Mouse (Mus musculus): Measurements from ENCODE around the gene Pitpnc1. TPM values are rescaled to one million over a fixed set of nuclear protein-coding genes. Genes with fewer than 3 reads are reported as not detected.

Gene Pitpnc1
- polyA plus RNA-seq, 1 experiment: 15.9 TPM

GRCm38 (mm10) chr11:107283632-107284031 lies 186.9 kb downstream of the Pitpnc1 start:
- no peak for TF ChIP-seq GATA1 (IDR thresholded peaks at IDR 0.05; ENCODE audit: low read length)

GRCm38 (mm10) chr11:107282481-107282880 lies 188.0 kb downstream of the Pitpnc1 start:
- TF ChIP-seq GATA1 (IDR thresholded peaks at IDR 0.05; ENCODE audit: low read length): no peak

DNA sequence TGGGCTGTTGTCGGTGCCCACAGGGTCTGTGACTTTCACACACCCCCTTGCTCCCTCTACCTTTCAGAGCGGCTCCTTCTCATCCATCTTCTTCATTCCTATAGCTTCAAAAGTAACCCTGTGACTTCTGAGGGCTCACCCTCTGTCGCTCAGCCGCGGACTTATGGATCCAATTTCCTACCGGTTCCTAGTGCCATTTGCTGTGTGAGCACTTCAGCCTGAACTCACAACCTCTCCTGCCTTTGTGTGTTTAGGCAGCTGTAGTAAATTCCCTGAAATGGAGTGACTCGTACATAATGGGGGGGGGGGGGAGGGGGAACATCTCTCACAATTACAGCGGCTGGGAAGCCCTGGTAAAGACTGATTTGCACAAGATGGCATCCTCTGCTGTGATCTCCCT lies 191.2 kb downstream of the Pitpnc1 start:
- TF ChIP-seq GATA1 (IDR thresholded peaks at IDR 0.05; ENCODE audit: low read length): no peak

DNA sequence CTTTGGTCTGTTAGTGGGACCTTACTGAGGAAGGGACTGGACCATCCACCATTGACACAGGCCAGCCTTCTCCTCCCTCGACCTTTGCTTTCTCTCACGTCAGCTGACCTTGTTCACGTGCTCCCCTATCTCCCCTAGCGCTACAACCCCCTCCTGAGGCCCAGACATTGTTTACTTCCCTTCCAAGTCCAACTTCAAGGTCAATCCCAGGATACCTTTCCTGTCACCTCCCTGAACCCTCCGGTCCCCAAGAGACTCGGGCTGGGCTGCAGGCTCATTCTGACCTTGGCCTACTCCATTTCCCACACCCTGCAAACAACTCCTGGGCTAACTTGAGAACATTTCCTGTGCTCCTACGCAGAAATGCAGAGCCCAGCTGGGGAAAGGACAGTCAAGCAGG lies 193.6 kb downstream of the Pitpnc1 start:
- TF ChIP-seq GATA1 (IDR thresholded peaks at IDR 0.05; ENCODE audit: low read length): no peak

DNA sequence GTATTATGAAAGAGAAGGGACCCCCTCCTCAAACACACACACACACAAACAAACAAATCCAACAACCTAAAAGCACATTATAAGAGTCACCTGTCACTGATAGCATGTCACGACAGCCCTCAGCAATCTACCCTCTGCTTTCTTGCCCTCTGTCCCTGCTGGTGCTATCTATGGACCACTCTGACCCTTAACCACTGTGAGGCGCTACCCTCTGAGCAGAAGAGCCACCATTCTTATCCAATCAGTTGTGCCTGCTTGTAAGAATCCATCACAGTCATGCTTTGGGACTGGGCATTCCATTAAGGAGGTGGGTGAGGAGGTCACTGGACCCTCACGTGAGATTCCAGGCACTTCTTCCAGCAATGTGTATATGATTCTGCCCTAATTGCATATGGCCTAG lies 194.2 kb downstream of the Pitpnc1 start:
- TF ChIP-seq GATA1 (IDR thresholded peaks at IDR 0.05; ENCODE audit: low read length): no peak

DNA sequence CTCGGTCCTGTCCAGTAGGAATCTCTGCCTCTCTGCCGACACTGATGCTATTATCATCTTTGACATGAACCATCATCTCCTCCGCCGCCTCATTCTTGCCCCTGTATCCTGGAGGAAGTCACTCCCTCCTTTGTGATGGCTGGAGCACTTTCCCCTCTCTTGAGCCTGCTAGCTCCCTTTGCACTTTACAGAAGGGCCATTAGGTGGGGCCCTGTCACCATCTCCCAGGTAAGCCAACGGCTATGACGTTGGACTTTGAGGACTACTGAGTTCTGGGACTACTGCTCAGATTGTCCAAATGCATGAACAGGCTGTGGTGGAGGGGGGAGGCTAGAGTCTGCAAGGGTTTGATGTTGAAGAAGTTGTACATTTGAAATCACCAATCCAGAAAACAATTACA lies 194.6 kb downstream of the Pitpnc1 start:
- no peak for TF ChIP-seq GATA1 (IDR thresholded peaks at IDR 0.05; ENCODE audit: low read length)

GRCm38 (mm10) chr11:107274206-107274605 lies 196.3 kb downstream of the Pitpnc1 start:
- TF ChIP-seq GATA1 (IDR thresholded peaks at IDR 0.05; ENCODE audit: low read length): no peak

- TF ChIP-seq GATA1 (IDR thresholded peaks at IDR 0.05; ENCODE audit: low read length): no peak
These were observed 198.0 kb downstream of the Pitpnc1 start for GRCm38 (mm10) chr11:107272351-107272975.

DNA sequence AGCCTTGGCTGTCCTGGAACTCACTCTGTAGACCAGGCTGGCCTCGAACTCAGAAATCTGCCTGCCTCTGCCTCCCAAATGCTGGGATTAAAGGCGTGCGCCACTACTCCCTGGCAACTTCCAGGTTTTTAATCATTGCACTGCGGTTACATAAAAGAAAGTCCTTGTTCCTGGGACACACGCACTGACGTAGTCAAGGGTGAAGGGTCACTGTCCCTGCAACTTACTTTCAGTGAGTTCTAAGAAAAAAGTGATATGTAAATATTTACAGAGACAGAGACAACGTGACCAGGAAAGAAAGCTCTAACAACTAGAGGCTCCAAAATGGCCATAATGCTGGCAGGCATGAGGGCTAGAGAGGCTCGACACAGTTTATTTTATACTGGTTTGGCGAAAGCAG lies 199.9 kb downstream of the Pitpnc1 start:
- no peak for TF ChIP-seq GATA1 (IDR thresholded peaks at IDR 0.05; ENCODE audit: low read length)

DNA sequence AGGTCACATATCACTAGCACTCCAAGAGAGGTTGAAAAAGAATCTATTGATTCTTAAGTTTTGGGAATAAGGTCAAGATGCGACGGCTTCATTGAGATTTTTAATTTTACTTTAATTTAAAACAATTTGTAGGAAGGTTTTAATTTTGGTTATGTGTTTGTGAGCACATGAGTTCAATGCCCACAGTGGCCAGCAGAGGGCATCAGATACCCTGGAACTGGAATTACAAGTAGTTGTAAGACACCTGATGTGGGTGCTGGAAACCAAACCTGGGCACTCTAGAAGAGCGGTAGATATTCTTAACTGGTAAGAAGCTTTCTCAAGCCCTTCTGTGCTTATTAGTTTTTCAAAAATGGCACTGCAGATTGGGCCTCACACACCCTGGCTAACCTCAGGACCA lies 203.0 kb downstream of the Pitpnc1 start:
- TF ChIP-seq GATA1 (IDR thresholded peaks at IDR 0.05; ENCODE audit: low read length): no peak

DNA sequence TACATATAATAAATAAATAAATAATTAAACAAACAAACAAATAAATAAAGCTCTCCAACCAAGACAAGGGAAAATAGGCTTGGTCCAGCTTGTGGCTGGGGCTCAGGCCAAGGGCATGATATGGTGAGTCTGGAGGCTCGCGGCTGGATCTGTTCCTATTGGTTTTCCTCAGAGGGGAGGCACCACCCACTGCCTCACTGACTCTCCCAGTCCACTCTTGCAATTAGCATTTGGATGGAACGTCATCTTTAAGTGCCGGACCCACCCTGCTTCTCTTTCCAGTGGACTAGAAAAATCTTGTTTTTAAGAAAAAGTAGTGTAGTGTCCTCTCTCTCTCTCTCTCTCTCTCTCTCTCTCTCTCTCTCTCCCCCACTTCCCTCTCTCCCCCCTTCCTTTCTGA lies 204.6 kb downstream of the Pitpnc1 start:
- TF ChIP-seq GATA1 (IDR thresholded peaks at IDR 0.05; ENCODE audit: low read length): no peak

GRCm38 (mm10) chr11:107264889-107265615 lies 205.4 kb downstream of the Pitpnc1 start:
- no peak for TF ChIP-seq GATA1 (IDR thresholded peaks at IDR 0.05; ENCODE audit: low read length)

- no peak for TF ChIP-seq GATA1 (IDR thresholded peaks at IDR 0.05; ENCODE audit: low read length)
These were observed 206.7 kb downstream of the Pitpnc1 start for GRCm38 (mm10) chr11:107263838-107264237.

DNA sequence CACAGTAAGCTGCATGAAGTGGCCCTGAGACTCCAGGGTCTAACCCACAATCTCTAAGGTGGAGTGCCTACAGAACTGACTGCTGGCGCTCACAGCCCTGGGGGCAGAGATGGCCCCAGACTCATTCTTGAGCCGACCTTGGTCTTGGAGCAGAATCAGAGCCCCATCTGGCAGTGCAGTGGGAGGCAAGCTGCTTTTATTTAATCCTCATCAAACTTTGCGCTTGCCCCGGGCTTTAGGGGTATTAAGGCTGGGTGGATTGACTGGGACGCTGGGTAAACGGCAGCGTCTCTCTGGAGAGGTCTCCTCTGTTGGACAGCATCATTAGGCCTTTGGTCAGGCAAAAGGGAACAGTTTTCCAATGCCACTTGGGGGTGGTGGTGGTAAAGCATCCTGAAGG lies 211.1 kb downstream of the Pitpnc1 start:
- no peak for TF ChIP-seq GATA1 (IDR thresholded peaks at IDR 0.05; ENCODE audit: low read length)

- TF ChIP-seq GATA1 (IDR thresholded peaks at IDR 0.05; ENCODE audit: low read length): no peak
These were observed 215.3 kb downstream of the Pitpnc1 start for GRCm38 (mm10) chr11:107255185-107255584.

GRCm38 (mm10) chr11:107254181-107254580 lies 216.3 kb downstream of the Pitpnc1 start:
- no peak for TF ChIP-seq GATA1 (IDR thresholded peaks at IDR 0.05; ENCODE audit: low read length)

DNA sequence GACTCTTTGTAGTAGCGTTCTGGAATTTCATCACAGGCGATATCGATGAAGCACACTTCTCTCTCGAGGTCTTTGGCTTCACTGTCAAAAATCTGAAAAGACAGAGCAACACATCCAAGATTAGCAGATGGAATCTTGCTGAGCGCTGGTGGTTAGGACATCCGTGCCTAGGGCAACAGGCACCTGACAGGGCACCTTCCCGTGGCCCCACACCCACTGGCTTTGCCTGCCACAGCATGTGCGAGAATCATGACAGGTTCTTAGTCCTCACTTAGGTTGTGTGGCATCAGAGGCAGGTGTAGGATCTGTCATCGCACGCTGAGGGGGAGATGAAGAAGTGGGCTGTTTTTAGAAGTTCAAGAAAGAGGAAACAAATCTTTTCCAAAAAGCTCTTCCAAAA lies 218.5 kb downstream of the Pitpnc1 start:
- TF ChIP-seq GATA1 (IDR thresholded peaks at IDR 0.05; ENCODE audit: low read length): no peak

Measured in G1E-ER4 (cell line).